Mouse (Mus musculus): ENCODE results near the gene Snx29. TPM values are rescaled to one million over a fixed set of nuclear protein-coding genes. Genes with fewer than 3 reads are reported as not detected.
A peak's percentile ranks its signal among the peaks of the same experiment; 100 is the strongest.

Gene Snx29
- polyA plus RNA-seq, 1 experiment from 2014 or later = 6.1 TPM

- Histone ChIP-seq H3K27me3 (no peaks in the 10 kb centered on the region), H3K4me1 (replicated peaks) (peaks cover 3% of the 10 kb centered on the region; the same call in 1 of the 2 replicates), H3K27ac (no peak overlapping the region), H3K36me3 (no peaks in the 10 kb centered on the region), H3K4me2 (no peak overlapping the region), H3K9ac (no peak overlapping the region), H3K4me3 (no peak overlapping the region), H3K9me3 (replicated peaks) (no peaks in the 10 kb centered on the region)
- ATAC-seq (replicated peaks; ENCODE audit: insufficient number of reproducible peaks, insufficient read depth, low FRiP score, low read depth) = no peak
- WGBS = 82% methylated on average over 1 of the region's 1 CpGs
These were observed 378.9 kb downstream of the Snx29 start for GRCm38 (mm10) chr16:11701579-11701978.

GRCm38 (mm10) chr16:11704096-11704495, 381.4 kb downstream of the Snx29 start:
- H3K27ac ChIP-seq = no peak overlapping the region
- ATAC-seq (replicated peaks; ENCODE audit: insufficient number of reproducible peaks, insufficient read depth, low FRiP score, low read depth) = no peak

GRCm38 (mm10) chr16:11705456-11705855, 382.7 kb downstream of the Snx29 start:
- WGBS = 69% methylated on average over 4 of the region's 4 CpGs
- ATAC-seq (replicated peaks; ENCODE audit: insufficient number of reproducible peaks, insufficient read depth, low FRiP score, low read depth) = no peak
- H3K9ac ChIP-seq = no peak overlapping the region
- H3K27ac ChIP-seq = no peak overlapping the region
- H3K36me3 ChIP-seq = no peaks in the 10 kb centered on the region
- H3K4me3 ChIP-seq = no peak overlapping the region
- no peaks in the 10 kb centered on the region for H3K27me3 ChIP-seq
- H3K4me2 ChIP-seq = no peak overlapping the region
- no peaks in the 10 kb centered on the region for H3K9me3 ChIP-seq (replicated peaks)
- peaks cover 13% of the 10 kb centered on the region for H3K4me1 ChIP-seq (replicated peaks)

More at GRCm38 (mm10) chr16:11704096-11704495, 381.4 kb downstream of the Snx29 start:
- no peaks in the 10 kb centered on the region for H3K9me3 ChIP-seq (replicated peaks)
- H3K4me3 ChIP-seq = no peak overlapping the region
- no peak overlapping the region for H3K4me2 ChIP-seq
- H3K4me1 ChIP-seq (replicated peaks) = peaks cover 3% of the 10 kb centered on the region; the same call in 1 of the 2 replicates
- H3K27me3 ChIP-seq = no peaks in the 10 kb centered on the region
- no peaks in the 10 kb centered on the region for H3K36me3 ChIP-seq
- 47% methylated on average over 5 of the region's 5 CpGs for WGBS
- no peak overlapping the region for H3K9ac ChIP-seq

GRCm38 (mm10) chr16:11708097-11708496, 385.4 kb downstream of the Snx29 start:
- Histone ChIP-seq H3K4me2 (no peak overlapping the region), H3K4me3 (no peak overlapping the region), H3K27ac (no peak overlapping the region), H3K36me3 (no peaks in the 10 kb centered on the region), H3K9me3 (replicated peaks) (no peaks in the 10 kb centered on the region), H3K4me1 (replicated peaks) (peaks cover 14% of the 10 kb centered on the region), H3K9ac (no peak overlapping the region), H3K27me3 (no peaks in the 10 kb centered on the region)
- WGBS = 85% methylated on average over 2 of the region's 2 CpGs
- ATAC-seq (replicated peaks; ENCODE audit: insufficient number of reproducible peaks, insufficient read depth, low FRiP score, low read depth) = no peak

GRCm38 (mm10) chr16:11709382-11709781, 386.7 kb downstream of the Snx29 start:
- H3K4me1 ChIP-seq (replicated peaks) = peaks cover 11% of the 10 kb centered on the region
- no peak overlapping the region for H3K4me3 ChIP-seq
- 78% methylated on average over 4 of the region's 4 CpGs for WGBS
- no peak overlapping the region for H3K4me2 ChIP-seq
- no peak overlapping the region for H3K9ac ChIP-seq
- no peaks in the 10 kb centered on the region for H3K27me3 ChIP-seq
- peak overlapping the region; percentile 43 for H3K27ac ChIP-seq
- no peak for ATAC-seq (replicated peaks; ENCODE audit: insufficient number of reproducible peaks, insufficient read depth, low FRiP score, low read depth)
- H3K9me3 ChIP-seq (replicated peaks) = no peaks in the 10 kb centered on the region
- H3K36me3 ChIP-seq = no peaks in the 10 kb centered on the region

- WGBS = 55% methylated on average over 5 of the region's 5 CpGs
- H3K4me3 ChIP-seq = no peak overlapping the region
- peak overlapping the region; percentile 43 for H3K27ac ChIP-seq
- no peak overlapping the region for H3K9ac ChIP-seq
- no peaks in the 10 kb centered on the region for H3K9me3 ChIP-seq (replicated peaks)
- no peak overlapping the region for H3K4me2 ChIP-seq
- H3K36me3 ChIP-seq = no peaks in the 10 kb centered on the region
- peak; percentile 52; the same call in 1 of the 2 replicates for ATAC-seq (replicated peaks; ENCODE audit: insufficient number of reproducible peaks, insufficient read depth, low FRiP score, low read depth)
- H3K27me3 ChIP-seq = no peaks in the 10 kb centered on the region
- H3K4me1 ChIP-seq (replicated peaks) = peaks cover 11% of the 10 kb centered on the region
These were observed 387.4 kb downstream of the Snx29 start for GRCm38 (mm10) chr16:11709999-11710667.

- 57% methylated on average over 2 of the region's 2 CpGs for WGBS
- ATAC-seq (replicated peaks; ENCODE audit: insufficient number of reproducible peaks, insufficient read depth, low FRiP score, low read depth) = no peak
These were observed 390.7 kb downstream of the Snx29 start for GRCm38 (mm10) chr16:11713265-11713865.

GRCm38 (mm10) chr16:11716932-11717331, 394.2 kb downstream of the Snx29 start:
- no peak for ATAC-seq (replicated peaks; ENCODE audit: insufficient number of reproducible peaks, insufficient read depth, low FRiP score, low read depth)
- Histone ChIP-seq H3K4me3 (no peak overlapping the region), H3K27ac (no peak overlapping the region), H3K4me2 (no peak overlapping the region), H3K9me3 (replicated peaks) (no peaks in the 10 kb centered on the region), H3K36me3 (no peaks in the 10 kb centered on the region), H3K4me1 (replicated peaks) (no peaks in the 10 kb centered on the region), H3K9ac (no peak overlapping the region), H3K27me3 (no peaks in the 10 kb centered on the region)
- WGBS = 97% methylated on average over 1 of the region's 1 CpGs

More at GRCm38 (mm10) chr16:11713265-11713865, 390.7 kb downstream of the Snx29 start:
- Histone ChIP-seq H3K4me2 (no peak overlapping the region), H3K27me3 (no peaks in the 10 kb centered on the region), H3K4me1 (replicated peaks) (peaks cover 11% of the 10 kb centered on the region), H3K36me3 (no peaks in the 10 kb centered on the region), H3K9me3 (replicated peaks) (no peaks in the 10 kb centered on the region), H3K4me3 (no peak overlapping the region), H3K27ac (no peak overlapping the region), H3K9ac (no peak overlapping the region)

- 76% methylated on average over 2 of the region's 2 CpGs for WGBS
- no peak overlapping the region for H3K9ac ChIP-seq
- H3K27me3 ChIP-seq = no peaks in the 10 kb centered on the region
- no peaks in the 10 kb centered on the region for H3K9me3 ChIP-seq (replicated peaks)
- H3K4me1 ChIP-seq (replicated peaks) = no peaks in the 10 kb centered on the region
- no peak for ATAC-seq (replicated peaks; ENCODE audit: insufficient number of reproducible peaks, insufficient read depth, low FRiP score, low read depth)
- H3K4me3 ChIP-seq = no peak overlapping the region
- no peaks in the 10 kb centered on the region for H3K36me3 ChIP-seq
- no peak overlapping the region for H3K27ac ChIP-seq
- H3K4me2 ChIP-seq = no peak overlapping the region
These were observed 403.2 kb downstream of the Snx29 start for GRCm38 (mm10) chr16:11725901-11726300.

- Histone ChIP-seq H3K9ac (no peak overlapping the region), H3K27me3 (no peaks in the 10 kb centered on the region), H3K9me3 (replicated peaks) (no peaks in the 10 kb centered on the region), H3K4me1 (replicated peaks) (no peaks in the 10 kb centered on the region), H3K4me2 (no peak overlapping the region), H3K4me3 (no peak overlapping the region), H3K27ac (no peak overlapping the region), H3K36me3 (no peaks in the 10 kb centered on the region)
- no peak for ATAC-seq (replicated peaks; ENCODE audit: insufficient number of reproducible peaks, insufficient read depth, low FRiP score, low read depth)
- WGBS = 92% methylated on average over 9 of the region's 9 CpGs
These were observed 404.6 kb downstream of the Snx29 start for GRCm38 (mm10) chr16:11727331-11727730.

- no peaks in the 10 kb centered on the region for H3K27me3 ChIP-seq
- H3K27ac ChIP-seq = no peak overlapping the region
- 64% methylated on average over 3 of the region's 3 CpGs for WGBS
- ATAC-seq (replicated peaks; ENCODE audit: insufficient number of reproducible peaks, insufficient read depth, low FRiP score, low read depth) = no peak
- no peak overlapping the region for H3K9ac ChIP-seq
- no peak overlapping the region for H3K4me2 ChIP-seq
- no peaks in the 10 kb centered on the region for H3K4me1 ChIP-seq (replicated peaks)
- no peak overlapping the region for H3K4me3 ChIP-seq
- no peaks in the 10 kb centered on the region for H3K36me3 ChIP-seq
- H3K9me3 ChIP-seq (replicated peaks) = no peaks in the 10 kb centered on the region
These were observed 405.4 kb downstream of the Snx29 start for GRCm38 (mm10) chr16:11728131-11728530.

GRCm38 (mm10) chr16:11728627-11729026, 405.9 kb downstream of the Snx29 start:
- Histone ChIP-seq H3K4me1 (replicated peaks) (no peaks in the 10 kb centered on the region), H3K27me3 (no peaks in the 10 kb centered on the region), H3K9me3 (replicated peaks) (no peaks in the 10 kb centered on the region), H3K4me2 (no peak overlapping the region), H3K4me3 (no peak overlapping the region), H3K36me3 (no peaks in the 10 kb centered on the region), H3K27ac (no peak overlapping the region), H3K9ac (no peak overlapping the region)
- no peak for ATAC-seq (replicated peaks; ENCODE audit: insufficient number of reproducible peaks, insufficient read depth, low FRiP score, low read depth)
- 68% methylated on average over 3 of the region's 3 CpGs for WGBS

Data from heart, embryonic 15.5 days (tissue).